Mouse (Mus musculus): Measurements from ENCODE around the gene Arhgap22.

DNA sequence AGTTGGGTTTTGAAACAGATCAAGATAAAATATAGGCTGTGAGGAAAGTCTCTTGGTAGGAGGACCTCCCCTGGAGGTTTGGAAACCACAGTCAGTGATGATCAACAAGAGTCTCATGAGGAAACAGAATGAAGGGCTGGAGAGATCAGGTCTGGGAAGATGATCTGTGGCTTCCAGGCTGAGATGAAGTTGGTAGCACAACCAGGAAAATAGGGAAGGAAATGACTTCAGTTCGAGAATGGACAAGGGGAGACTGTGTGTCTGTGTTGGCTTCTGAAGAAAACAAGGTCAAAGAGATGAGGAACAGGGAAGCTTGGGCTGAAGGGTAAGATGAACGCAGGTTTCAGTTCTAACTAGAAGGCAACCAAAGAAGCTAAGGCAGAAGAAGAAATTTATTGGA is 26.6 kb downstream of the Arhgap22 start:
- TF ChIP-seq CHD2 (IDR thresholded peaks at IDR 0.05; ENCODE audit: low read depth, low read length), result no peak
- TF ChIP-seq MAFK (IDR thresholded peaks at IDR 0.05; ENCODE audit: insufficient read depth, low read depth, low read length), result no peak
- no peak for TF ChIP-seq HCFC1 (IDR thresholded peaks at IDR 0.05; ENCODE audit: borderline replicate concordance, insufficient read depth, low read length)
